Mouse (Mus musculus) ovary, postnatal 36 days (tissue): Measurements from ENCODE around the gene Nectin4.
A peak's percentile ranks its signal among the peaks of the same experiment; 100 is the strongest.
"Not testable (repeated sequence)": the region's sequence is repeated elsewhere in the genome, so short reads cannot be mapped to it uniquely, and the experiment has no call there.

Source experiments
- DNase-seq: peaks from one replicate; pipeline ENCODE4 v3.0.0; 2022; ENCODE audit warnings: low spot score, mixed read lengths

Nectin4 gene

DNA sequence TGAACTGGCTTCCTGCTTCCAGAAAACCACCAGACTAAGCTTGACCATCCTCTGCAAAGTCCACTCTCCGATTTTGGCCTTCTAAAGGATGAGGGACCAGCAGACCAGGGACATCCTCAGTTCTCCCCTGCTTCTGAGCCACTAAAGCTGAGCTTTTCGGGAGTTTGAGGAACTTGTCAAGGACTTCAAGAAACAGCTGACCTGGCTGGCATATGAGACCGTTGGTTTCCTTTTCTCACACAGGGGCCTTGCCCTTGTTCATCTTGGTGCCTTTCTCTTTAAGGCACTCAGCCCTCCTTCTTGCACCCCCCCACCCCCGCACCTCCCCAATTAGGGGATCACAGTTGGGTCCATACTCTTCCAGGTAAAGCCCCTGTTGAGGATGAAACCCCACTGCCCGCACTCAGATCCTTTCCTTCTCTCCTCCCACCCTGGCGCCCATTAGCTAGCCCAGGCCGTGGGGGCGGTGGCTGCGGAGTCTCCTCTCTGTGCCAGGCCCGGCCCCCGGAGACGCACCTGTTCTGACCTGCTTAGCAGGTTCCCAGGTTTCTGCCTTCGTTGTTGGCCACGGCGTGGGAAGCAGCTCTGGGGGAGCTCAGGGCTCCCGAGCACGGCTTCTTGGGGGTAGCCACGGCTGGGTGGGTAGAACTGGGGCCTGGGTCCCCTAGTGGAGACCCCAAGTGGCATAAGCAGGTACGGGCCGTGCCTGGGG, at the start of gene Nectin4:
TSS of gene Nectin4 (plus strand) at position 255 of the 712 bp plus-strand sequence.
- DNase-seq: peak; percentile 39

DNA sequence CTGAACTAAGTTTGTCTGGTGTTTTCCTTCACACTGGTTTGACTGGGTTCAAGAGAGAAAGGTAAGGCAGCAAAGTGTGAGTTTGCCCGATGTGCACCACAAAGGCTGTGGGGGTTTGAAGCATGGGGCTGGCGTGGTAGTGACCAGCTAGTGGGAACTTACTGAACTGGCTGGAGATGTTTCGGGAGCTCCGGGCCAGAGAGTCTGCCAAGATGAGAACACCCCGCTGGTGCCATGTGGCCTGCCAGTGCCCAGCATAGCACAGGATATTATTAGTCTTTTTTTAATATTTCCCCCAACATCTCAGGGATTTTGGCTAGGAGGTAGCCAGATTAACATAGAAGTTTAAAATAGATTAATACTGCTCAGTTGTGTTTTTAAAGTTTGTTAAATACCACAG, 49.7 kb upstream of the Nectin4 start:
- DNase-seq: no peak

DNA sequence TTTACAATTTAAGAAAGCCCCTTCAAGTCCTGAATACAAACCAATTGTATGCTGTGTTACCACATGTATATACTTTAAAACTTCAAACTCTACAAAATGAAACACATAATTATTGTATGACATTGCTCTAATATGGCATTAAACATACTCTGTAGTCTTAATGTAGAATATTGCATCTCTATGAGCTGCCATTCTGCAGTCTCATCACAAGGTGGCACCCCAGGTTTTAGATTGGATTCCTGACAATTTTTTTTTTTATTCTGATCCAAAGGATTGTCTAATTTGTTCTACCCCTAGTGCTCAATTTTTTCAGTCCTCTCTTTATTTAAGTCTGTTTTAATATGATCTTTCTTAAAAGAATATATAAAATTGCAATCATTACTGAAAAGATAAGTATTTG, 48.5 kb upstream of the Nectin4 start:
- no peak for DNase-seq

DNA sequence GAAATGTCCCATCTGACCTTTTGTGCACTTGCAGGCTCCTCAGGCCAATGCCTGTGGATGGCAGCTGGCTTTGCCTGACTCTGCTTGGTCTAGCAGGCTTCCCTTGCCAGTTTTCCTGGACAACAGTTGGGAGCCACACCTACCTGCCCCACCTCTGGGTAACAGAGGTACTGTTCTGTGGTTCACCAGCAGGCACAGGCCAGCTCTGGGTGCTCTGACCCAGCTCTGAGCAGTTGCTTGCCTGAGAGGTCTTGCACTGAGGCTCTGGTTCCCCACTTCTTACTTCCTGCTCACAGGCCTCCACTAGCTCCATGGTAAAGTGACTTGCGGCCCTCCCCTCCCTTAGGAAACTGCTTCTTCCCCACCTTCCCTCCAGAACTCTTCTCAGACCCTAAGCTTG, 47.9 kb upstream of the Nectin4 start:
- no peak for DNase-seq

DNA sequence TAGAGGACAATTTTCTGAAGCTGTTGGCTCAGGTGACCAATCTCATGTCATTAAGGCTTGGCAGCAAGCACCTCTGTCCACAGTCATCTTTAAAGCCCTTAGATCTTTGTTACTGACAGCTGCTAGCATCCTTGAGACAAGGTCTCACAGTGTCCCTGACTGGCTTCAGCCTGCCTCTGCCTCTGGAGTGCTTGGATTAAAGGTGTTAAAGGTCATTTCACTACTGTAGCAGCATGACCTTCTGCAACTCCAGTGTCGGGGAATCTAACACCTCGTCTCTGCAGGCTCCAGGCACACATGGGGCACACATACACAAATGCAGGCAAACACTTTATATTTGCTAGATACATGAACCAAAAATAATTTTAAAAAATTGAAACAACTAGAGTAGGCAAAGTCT, 44.3 kb upstream of the Nectin4 start:
- no peak for DNase-seq

DNA sequence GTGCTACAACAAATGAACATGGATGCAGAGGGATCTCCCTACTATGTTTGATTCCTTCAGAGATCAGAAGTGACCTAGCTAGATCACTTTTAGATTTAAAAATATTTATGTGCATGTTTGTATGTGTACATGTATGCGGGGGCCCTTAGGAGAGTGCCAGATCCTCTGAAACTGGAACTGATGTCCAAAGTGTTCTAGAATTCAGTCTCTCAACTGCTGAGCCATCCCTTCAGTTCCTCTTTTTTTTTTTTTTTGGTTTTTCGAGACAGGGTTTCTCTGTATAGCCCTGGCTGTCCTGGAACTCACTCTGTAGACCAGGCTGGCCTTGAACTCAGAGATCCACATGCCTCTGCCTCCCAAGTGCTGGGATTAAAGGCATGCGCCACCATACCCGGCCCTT, 43.3 kb upstream of the Nectin4 start:
- not testable (repeated sequence) for DNase-seq

DNA sequence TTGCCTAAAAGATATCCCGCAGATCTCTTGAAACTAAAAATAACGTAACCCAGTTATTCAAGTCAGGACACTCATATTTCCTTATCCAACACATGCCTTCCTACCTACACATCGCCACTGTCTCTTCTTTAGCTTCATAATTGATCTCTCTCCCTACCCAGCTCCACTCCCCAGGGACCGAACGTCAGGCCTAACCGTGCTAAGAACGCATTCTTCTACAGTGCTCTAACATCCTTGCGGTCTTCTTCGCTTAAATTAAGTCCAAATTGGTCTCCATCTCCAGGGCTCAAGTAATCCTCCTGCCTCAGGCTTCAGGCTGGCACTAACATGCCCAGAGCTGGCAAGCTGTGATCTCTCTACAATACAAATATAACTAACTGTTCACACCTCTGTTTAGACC, 41.7 kb upstream of the Nectin4 start:
- DNase-seq: no peak

DNA sequence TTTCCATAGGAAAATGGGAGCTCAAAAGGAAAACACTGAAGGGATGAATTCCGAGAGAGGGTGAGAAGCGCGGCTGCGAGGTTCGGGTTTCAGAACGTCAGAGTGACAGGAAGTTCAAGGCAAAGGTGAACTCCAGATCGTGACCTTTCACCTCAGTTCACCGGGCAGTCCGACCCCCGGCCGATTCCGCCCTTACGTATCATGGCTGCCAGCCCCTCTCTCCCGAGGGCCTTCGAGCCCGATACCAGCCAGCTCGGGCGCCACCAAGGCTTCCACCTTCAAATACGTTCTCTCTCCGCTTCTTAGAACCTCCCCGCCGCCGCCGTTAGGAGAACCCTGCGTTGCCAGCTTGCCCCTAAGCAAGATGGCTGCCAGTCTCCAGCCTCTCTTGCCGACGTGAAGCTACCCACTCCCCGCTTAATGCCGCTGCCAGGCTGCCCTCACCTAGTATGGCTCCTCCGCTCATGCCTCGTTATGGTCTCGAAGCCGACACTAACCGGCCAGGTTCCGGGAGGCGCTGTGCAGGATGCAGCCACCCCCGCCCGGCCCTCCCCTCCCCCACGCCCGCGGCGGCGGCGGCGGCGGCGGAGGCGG, 41.0 kb upstream of the Nectin4 start, which contains the start of gene Dedd:
TSS of gene Dedd (plus strand) at position 307 of the 594 bp plus-strand sequence.
- peak; percentile 89 for DNase-seq

DNA sequence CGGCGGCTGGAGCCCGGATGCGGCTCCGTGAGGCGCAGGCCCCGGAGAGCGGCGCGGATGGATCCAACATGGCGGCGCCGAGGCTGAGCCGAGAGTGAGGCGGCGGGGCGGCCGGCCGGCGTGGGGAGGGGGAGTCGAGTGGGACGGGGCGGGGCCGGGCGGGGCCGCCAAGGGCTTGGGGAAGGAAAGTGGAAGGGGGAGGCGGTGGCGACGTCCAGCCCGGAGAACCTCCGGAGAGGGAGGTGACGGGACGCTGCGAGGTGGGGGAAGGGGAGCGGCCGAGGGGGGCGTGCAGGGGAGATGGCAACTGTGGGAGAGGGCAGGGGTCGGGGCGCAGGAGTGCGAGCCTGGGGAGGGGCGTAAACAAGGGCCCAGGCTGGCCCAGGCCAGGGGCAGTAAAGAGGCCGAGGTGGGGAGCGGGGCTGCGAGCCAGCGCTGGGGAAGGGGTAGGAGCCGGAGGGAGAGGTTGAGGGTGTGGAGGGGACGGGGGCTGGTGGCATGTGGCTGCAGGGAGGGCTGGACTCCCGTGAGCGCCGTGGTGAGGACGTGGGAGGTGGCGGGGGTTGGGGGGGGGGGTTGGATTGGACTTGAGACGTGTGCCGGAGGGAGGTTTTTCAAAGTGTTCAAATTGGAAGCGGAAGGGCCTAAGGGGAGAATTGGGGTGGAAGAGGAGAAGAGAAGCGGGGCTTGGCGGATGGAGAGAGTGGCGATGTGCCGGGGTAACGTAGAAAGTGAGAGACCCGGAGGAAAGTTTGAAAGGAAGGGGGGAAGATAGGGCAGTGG, 40.3 kb upstream of the Nectin4 start:
- DNase-seq: no peak

DNA sequence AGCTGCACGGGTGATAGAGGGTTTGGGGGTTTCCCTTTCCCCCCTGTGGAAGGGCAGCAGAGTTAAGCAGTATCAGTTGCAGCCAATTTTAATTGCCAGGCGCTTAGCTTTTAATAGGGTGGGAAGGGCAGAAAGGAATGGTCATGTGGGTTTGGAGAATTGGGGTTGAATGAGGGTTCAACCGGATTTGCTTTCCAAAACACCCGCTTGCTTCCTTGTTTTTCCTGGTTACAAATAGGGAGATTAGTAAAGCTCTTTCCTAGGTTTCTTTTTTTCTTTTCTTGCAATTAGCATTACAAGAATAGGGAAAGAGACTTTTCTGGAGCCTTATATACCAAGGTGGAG, 39.7 kb upstream of the Nectin4 start:
- no peak for DNase-seq

DNA sequence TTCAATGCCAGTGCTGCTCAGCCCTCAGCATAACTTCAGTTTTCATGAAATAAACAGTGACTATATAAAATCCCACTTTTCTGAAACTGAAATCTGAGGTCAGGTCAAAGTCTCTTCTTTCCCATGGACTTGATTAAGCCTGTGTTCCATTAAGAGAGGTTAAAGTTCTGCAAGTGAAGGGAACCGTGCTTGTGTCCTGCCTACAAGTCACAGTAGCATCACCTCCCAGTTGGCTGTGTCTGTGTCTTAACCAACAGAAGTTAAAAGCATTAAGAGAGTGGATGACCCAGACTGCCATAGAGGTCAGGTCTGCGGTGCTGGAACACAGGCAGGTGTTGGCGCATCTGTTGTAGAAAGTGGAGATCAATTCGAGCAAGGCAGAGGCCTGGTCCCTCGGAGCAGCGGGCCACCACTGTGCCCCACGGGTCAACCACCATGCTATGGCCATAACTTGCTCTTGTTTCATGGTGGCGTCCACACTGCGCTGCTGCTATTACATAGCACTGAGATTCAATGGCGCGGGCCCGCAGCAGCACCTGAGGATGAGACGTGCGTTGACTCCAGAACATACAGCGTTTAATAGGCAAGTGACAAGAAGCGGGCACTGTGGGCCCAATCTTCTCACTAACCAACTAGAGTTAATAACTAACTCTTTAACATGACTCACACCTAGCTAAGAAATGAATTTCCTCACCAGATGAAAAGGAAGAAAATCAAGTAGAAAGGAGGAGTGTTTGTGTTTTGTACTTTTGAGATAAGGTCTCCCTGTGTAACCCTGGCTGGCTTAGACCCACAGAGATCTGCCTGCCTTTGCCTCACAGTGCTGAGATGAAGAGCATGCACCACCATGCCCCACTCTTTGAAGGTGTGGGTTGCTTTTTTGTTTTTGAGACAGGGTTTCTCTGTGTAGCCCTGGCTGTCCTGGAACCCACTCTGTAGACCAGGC, 27.4 kb upstream of the Nectin4 start:
- DNase-seq: no peak

DNA sequence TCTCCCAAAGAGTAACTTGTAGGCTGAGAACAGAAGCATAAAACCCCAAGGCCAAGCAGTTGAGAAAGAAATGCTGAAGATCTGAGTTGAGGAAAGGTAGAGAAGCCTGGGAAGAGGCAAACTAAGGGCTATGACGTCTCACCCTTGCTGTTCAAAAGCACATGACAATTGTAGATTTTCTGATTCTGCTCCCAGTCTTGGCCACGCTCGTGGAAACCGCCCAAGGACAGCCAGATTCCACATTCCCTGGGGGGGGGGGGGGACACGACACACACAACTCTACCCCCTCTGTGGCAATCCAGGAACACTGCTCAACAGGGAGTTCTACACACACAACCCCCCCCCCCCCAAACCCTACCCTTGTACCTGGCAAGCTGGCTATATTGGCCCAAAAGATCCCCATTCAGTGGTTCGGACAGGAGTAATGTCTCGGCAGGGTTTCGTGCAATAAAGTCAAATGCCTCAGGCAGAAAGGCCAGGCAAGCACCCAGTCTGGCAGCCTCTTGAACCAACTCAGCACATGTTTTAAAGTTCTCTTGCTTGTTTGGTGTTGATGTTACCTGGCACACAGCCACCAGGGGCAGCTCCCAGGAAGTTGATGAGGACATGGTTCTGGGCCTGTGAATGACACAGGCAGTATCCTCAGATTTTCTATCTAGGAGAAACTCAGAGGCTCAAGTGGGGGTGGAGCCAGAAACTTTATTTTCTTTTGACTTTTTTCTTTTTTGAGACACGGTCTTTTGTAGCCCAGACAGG, 25.8 kb upstream of the Nectin4 start:
- DNase-seq: peak; percentile 38

DNA sequence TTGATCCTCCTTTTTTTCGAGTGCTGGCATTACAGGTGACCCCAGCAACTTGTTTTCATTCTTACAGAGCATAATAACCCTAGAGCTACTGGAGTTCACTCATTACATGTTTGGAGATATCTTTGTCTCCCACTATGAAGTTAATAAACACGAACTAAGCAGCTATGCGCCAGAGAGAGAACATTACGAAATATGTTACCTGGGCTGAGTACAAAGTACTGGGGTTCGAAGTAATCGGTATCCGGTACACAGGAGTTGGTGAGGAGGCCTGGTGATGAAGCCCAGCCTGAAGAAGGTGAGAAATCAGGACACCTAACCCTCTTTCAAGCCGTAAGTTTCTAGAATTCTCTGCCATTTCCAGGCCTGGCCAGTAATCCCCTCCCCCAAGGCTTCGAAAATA, 25.2 kb upstream of the Nectin4 start:
- DNase-seq: no peak

DNA sequence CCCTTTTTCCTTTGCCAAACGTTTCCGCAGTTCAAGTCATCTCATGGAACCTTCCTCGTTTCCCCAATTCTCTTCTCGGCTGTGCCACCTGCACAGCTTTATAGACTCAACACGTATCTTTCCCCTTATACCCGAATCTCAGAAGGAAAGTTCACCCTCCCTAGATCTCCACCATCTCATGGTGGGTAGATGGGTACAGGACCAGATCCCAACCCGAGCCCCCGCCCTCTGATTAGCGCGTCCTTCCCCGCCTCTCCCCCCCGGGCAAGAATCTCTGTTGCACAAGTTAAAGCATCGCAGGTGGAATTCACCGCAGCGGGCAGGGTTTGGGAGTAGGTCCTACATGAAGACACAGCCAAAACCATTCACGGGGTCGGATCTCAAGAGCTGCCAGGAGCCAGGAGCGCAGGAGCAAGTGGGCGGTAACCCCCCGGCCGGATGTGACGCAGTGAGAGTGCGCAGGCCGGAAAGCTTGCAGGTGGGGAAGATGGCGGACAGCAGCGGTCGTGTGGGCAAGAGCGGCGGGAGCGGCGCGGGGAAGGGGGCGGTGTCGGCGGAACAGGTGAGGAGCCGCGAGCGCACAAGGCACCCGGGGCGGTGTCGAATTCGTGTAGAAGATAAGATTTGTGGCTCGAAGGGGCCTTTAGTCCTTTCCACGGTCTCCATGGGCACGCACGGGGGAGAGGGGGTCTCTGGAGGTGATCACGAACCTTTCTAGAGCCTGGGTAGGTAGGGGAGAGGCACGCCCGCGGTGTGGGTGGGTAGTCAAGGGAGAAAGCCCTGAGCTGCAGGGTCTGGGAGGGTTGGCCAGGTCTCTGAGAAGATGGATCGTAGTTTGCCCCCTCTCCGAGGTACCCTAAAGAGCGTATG, 24.4 kb upstream of the Nectin4 start, which contains the start of the genes Nit1 and Pfdn2:
TSS of gene Nit1 (minus strand) at position 422 of the 870 bp plus-strand sequence.
TSS of gene Pfdn2 (plus strand) at position 446 of the 870 bp plus-strand sequence.
- DNase-seq: peak; percentile 89

DNA sequence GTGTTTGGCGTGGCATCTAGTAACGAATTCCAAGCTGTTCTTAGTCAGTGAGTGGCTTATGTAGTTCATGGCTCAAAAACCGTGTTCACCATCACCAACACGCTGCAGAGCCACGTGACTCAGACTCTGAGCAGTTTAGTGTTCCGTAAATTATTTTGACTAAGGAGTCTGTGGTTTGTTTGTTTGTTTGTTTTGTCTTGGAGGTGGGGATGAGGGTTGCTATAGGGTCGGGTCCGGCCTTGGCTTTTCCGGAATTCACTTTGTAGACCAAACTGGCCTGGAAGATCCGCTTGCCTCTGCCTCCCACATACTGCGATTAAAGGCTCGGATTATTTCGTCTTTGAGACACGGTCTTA, 23.8 kb upstream of the Nectin4 start:
- no peak for DNase-seq

DNA sequence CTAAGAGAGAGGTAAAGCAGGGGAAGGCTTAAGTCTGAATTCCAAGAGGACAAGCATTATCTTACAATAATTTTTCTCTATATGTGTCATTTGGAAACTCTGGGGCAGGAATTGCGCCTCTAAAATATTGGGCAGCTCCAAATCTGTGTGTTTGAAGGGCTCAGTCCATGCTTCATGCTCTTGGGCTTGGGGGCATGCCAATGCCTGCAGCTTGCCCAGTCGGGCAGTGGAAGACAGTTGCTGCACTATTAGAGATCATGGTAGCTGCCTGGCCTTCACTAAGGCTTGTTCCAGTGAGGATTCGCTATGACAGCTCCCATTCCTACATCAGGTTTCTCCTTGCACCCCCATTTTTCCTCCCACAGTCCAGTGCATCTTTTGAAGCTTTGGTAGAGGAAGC, 21.2 kb upstream of the Nectin4 start:
- no peak for DNase-seq

DNA sequence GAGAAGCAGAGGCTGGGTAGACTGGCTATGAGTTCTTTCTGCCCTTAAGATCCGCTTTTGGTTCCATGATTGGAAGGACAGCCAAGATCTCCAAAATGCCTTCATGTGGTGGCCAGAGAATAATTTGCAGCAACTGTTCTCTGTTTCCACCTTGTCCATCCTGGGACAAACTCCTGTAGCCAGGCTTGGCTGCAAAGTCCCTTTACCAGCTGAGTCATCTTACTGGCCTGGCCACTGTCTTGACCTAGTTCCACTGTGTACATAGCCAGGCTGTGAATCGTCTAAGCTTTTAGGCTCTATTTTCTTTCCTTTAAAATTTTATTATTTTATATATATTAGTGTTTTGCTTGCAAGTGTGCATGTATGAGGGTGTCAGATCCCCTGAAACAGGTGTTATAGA, 20.7 kb upstream of the Nectin4 start:
- DNase-seq: no peak

DNA sequence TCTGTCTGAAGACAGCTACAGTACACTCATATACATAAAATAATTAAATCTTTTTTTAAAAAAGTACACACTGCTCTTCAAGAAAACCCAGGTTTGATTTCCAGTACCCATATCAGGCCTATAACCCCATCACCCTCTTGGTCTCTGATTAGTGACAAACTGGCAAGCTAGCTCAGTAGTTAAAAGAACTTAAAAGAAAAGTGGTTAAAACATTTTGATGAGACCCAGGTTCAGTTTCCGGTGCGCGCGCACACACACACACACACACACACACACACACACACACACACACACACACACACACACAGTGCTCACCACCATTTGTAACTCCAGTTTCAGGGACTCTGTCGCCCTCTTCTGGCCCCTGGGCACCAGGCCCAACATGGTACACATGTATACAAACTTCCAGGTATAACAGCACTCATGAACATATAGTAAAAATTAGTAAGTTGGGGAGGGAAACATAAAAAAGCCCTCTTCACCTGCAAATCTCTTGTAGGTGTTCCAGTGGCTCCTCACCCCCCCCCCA, 14.0 kb upstream of the Nectin4 start:
- DNase-seq: no peak

DNA sequence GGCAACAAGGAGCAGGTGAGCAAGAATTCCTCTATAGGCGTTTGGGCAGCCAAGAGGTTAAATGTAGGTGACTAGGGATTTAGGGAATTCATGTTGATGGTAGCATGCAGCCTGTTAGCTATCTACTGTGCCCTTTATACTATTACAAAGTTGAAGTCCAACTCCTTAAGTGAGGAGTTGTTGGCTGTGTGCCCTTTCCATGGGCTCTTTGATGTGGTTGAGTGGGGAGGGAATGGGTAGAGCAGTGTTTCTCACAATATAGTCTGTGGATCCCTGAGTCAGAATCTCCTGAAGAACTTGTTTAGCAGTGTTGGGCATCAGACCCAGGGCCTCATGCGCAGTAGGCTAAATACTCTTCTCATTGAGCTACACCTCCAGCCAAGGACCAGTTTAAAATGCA, 13.1 kb upstream of the Nectin4 start:
- no peak for DNase-seq

DNA sequence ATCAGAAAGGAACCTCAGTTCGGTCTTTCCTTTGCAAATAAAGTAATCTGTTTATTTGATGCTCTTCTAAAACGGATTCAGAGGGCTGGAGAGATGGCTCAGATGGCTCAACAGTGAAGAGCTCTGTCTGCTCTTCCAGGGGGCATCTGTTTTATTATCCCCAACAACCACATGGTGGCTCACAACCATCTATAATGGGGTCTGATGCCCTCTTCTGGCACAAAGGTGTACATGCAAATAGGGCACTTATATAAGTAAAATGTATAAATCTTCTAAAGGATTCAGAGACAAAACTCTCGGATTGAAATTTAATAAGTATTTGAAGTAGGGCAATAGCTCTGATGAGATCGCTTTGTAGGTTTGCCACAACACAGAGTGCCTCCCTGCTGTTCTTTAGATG, 11.5 kb upstream of the Nectin4 start:
- DNase-seq: no peak
